Mouse (Mus musculus): Measurements from ENCODE around the gene Ifi209.
"Not testable (repeated sequence)": the region's sequence is repeated elsewhere in the genome, so short reads cannot be mapped to it uniquely, and the experiment has no call there.

- not testable (repeated sequence) for TF ChIP-seq CTCF (IDR thresholded peaks at IDR 0.05; ENCODE audit: low read depth, low read length); GATA1 (IDR thresholded peaks at IDR 0.05; ENCODE audit: borderline replicate concordance, low read length); POLR2AphosphoS5 (IDR thresholded peaks at IDR 0.05; ENCODE audit: insufficient replicate concordance, low read depth, low read length); TAL1 (conservative IDR thresholded peaks at IDR 0.05; ENCODE audit: low read depth, low read length)
Observed at GRCm38 (mm10) chr1:173622216-173622615, 8.5 kb upstream of the Ifi209 start.

Data from G1E (cell line).